Mouse (Mus musculus) heart, embryonic 14.5 days (tissue): ENCODE data around the gene Fam192a. TPM values are rescaled to one million over a fixed set of nuclear protein-coding genes. Genes with fewer than 3 reads are reported as not detected.

Experiments
- ATAC-seq: fragments of 200-750 bp; cut with Nextera tagmentation; 2 replicates; pipeline ENCODE4 v1.8.0; 2017; ENCODE audit warnings: low read depth, moderate TSS enrichment; ENCODE audit not compliant: insufficient number of reproducible peaks, insufficient read depth, low FRiP score
- H3K27ac ChIP-seq, 2 experiments: fragments of 200-500 bp in 1 of 2; fragments of 300-500 bp in 1 of 2; sonication (generic) in 1 of 2; replicated peaks in 1 of 2; 2 replicates each; pipeline ENCODE4 v1.5.1; 2012 to 2014; ENCODE audit warnings: low read depth in 2 of 2, low read length in 2 of 2, control low read depth in 1 of 2, mild to moderate bottlenecking in 1 of 2, mixed read lengths in 1 of 2; ENCODE audit not compliant: control insufficient read depth in 1 of 2, insufficient read depth in 1 of 2
- H3K27me3 ChIP-seq: fragments of 300-500 bp; sonication (generic); 2 replicates; pipeline ENCODE4 v1.6.1; 2014; ENCODE audit warnings: mild to moderate bottlenecking, low read length, control low read depth; ENCODE audit not compliant: control insufficient read depth, insufficient read depth
- H3K36me3 ChIP-seq: fragments of 300-500 bp; sonication (generic); 2 replicates; pipeline ENCODE4 v1.6.1; 2014; ENCODE audit warnings: mild to moderate bottlenecking, control low read depth, low read length, mixed read lengths; ENCODE audit not compliant: control insufficient read depth, insufficient read depth
- H3K4me1 ChIP-seq, 2 experiments: fragments of 200-500 bp in 1 of 2; fragments of 300-500 bp in 1 of 2; sonication (generic) in 1 of 2; 2 replicates each; pipeline ENCODE4 v1.6.1; 2012 to 2014; ENCODE audit warnings: low read length in 2 of 2, control low read depth in 1 of 2, mixed read lengths in 1 of 2; ENCODE audit not compliant: control insufficient read depth in 2 of 2, insufficient read depth in 2 of 2
- H3K4me2 ChIP-seq: fragments of 300-500 bp; sonication (generic); 2 replicates; pipeline ENCODE4 v1.6.1; 2014; ENCODE audit warnings: mild to moderate bottlenecking, low read length
- H3K4me3 ChIP-seq, 2 experiments: fragments of 200-500 bp in 1 of 2; fragments of 300-500 bp in 1 of 2; sonication (generic) in 1 of 2; 2 replicates each; pipeline ENCODE4 v1.5.1; 2012 to 2014; ENCODE audit warnings: low read length in 2 of 2, mild to moderate bottlenecking in 2 of 2, control low read depth in 1 of 2, low read depth in 1 of 2, moderate library complexity in 1 of 2; ENCODE audit not compliant: control insufficient read depth in 1 of 2, insufficient read depth in 1 of 2
- H3K9ac ChIP-seq: fragments of 300-500 bp; sonication (generic); 2 replicates; pipeline ENCODE4 v1.6.1; 2014; ENCODE audit warnings: mild to moderate bottlenecking, low read length
- H3K9me3 ChIP-seq: fragments of 300-500 bp; sonication (generic); 2 replicates; pipeline ENCODE4 v1.6.1; 2016; ENCODE audit warnings: low read length, control low read depth; ENCODE audit not compliant: control insufficient read depth
- WGBS: fragments of 180-500 bp; shearing (Covaris S2); extraction: QIAGEN DNeasy Blood & Tissue Kit; methylation state at CpG from one replicate; pipeline ENCODE4 v1.1.7; 2014; 5-methylcytosine and 5-hydroxymethylcytosine counted together
- polyA plus RNA-seq: library from polyadenylated mRNA; unstranded; fragments of >200 nt; fragmentation: Nextera tagmentation; extraction: Ambion mirVana; gene quantifications from 2 replicates; pipeline ENCODE4 v1.2.1, GENCODE M21; 2014

Fam192a gene
- polyA plus RNA-seq, 1 experiment from 2014 or later = 38.6 TPM

- H3K4me3 ChIP-seq = no peak overlapping the region
- H3K4me1 ChIP-seq = no peaks in the 10 kb centered on the region
- H3K9me3 ChIP-seq = no peaks in the 10 kb centered on the region
- H3K27me3 ChIP-seq = no peaks in the 10 kb centered on the region
- WGBS = 87% methylated on average over 2 of the region's 2 CpGs
- H3K9ac ChIP-seq = no peak overlapping the region
- ATAC-seq = no peak
- no peak overlapping the region for H3K4me2 ChIP-seq
- peaks cover 82% of the 10 kb centered on the region for H3K36me3 ChIP-seq
- no peak overlapping the region for H3K27ac ChIP-seq
Measured at GRCm38 (mm10) chr8:94633564-94634194, 31.9 kb upstream of the Fam192a start.

- no peaks in the 10 kb centered on the region for H3K9me3 ChIP-seq
- H3K27ac ChIP-seq = no peak overlapping the region
- H3K27me3 ChIP-seq = no peaks in the 10 kb centered on the region
- 93% methylated on average over 1 of the region's 1 CpGs for WGBS
- no peak overlapping the region for H3K9ac ChIP-seq
- no peak overlapping the region for H3K4me3 ChIP-seq
- no peak for ATAC-seq
- H3K36me3 ChIP-seq = peaks cover 43% of the 10 kb centered on the region
- H3K4me1 ChIP-seq = no peaks in the 10 kb centered on the region
- H3K4me2 ChIP-seq = no peak overlapping the region
Measured at GRCm38 (mm10) chr8:94624885-94625284, 23.1 kb upstream of the Fam192a start.

GRCm38 (mm10) chr8:94607064-94607463, 5.3 kb upstream of the Fam192a start:
- Histone ChIP-seq H3K9me3 (no peaks in the 10 kb centered on the region), H3K4me2 (no peak overlapping the region), H3K9ac (no peak overlapping the region), H3K4me3 (no peak overlapping the region), H3K27me3 (no peaks in the 10 kb centered on the region), H3K4me1 (0 out of 4 replicates have a peak, but pooled peaks cover 0 to 9% of the 10 kb centered on the region in 2 experiments), H3K36me3 (no peaks in the 10 kb centered on the region), H3K27ac (no peak overlapping the region)
- whole genome bisulfite sequencing = 95% methylated on average over 5 of the region's 5 CpGs
- no peak for ATAC-seq

- H3K4me3 ChIP-seq = no peak overlapping the region
- H3K9ac ChIP-seq = no peak overlapping the region
- H3K27me3 ChIP-seq = no peaks in the 10 kb centered on the region
- no peak for ATAC-seq
- no peak overlapping the region for H3K4me2 ChIP-seq
- 81% methylated on average over 2 of the region's 2 CpGs for WGBS
- peaks cover 0 to 17% of the 10 kb centered on the region in 2 experiments; a peak in 3 of 4 replicates for H3K4me1 ChIP-seq
- H3K27ac ChIP-seq = no peak overlapping the region
- H3K36me3 ChIP-seq = no peaks in the 10 kb centered on the region
- no peaks in the 10 kb centered on the region for H3K9me3 ChIP-seq
Measured at GRCm38 (mm10) chr8:94604030-94604429, 2.2 kb upstream of the Fam192a start.

- peak overlapping the region; percentile 91 to 100 for H3K4me3 ChIP-seq
- H3K9me3 ChIP-seq = no peaks in the 10 kb centered on the region
- H3K36me3 ChIP-seq = no peaks in the 10 kb centered on the region
- peaks cover 0 to 17% of the 10 kb centered on the region in 2 experiments; a peak in 3 of 4 replicates for H3K4me1 ChIP-seq
- under 1% methylated on average over 31 of the region's 31 CpGs for WGBS
- no peaks in the 10 kb centered on the region for H3K27me3 ChIP-seq
- peak overlapping the region; percentile 93 for H3K27ac ChIP-seq
- no peak for ATAC-seq
- peak overlapping the region; percentile 96 for H3K9ac ChIP-seq
- H3K4me2 ChIP-seq = peak overlapping the region; percentile 94
Measured at GRCm38 (mm10) chr8:94602471-94603131, 804 bp upstream of the Fam192a start.

GRCm38 (mm10) chr8:94601034-94601606, 677 bp downstream of the Fam192a start:
- under 1% methylated on average over 51 of the region's 51 CpGs for WGBS
- Histone ChIP-seq H3K4me1 (peaks cover 0 to 17% of the 10 kb centered on the region in 2 experiments; a peak in 3 of 4 replicates), H3K9ac (peak overlapping the region; percentile 82), H3K9me3 (no peaks in the 10 kb centered on the region), H3K27ac (peak overlapping the region; percentile 78 to 82), H3K27me3 (no peaks in the 10 kb centered on the region), H3K36me3 (0 out of 2 replicates have a peak, but pooled peaks cover under 1% of the 10 kb centered on the region), H3K4me3 (peak overlapping the region; percentile 90 to 100), H3K4me2 (peak overlapping the region; percentile 73)
- no peak for ATAC-seq

- H3K9me3 ChIP-seq = no peaks in the 10 kb centered on the region
- H3K9ac ChIP-seq = peak overlapping the region; percentile 82
- no peak overlapping the region for H3K27ac ChIP-seq
- no peaks in the 10 kb centered on the region for H3K27me3 ChIP-seq
- peaks cover 0 to 17% of the 10 kb centered on the region in 2 experiments; a peak in 3 of 4 replicates for H3K4me1 ChIP-seq
- peaks cover 7% of the 10 kb centered on the region; the same call in 1 of the 2 replicates for H3K36me3 ChIP-seq
- no peak for ATAC-seq
- 28% methylated on average over 5 of the region's 5 CpGs for WGBS
- H3K4me2 ChIP-seq = peak overlapping the region; percentile 73
- H3K4me3 ChIP-seq = peak overlapping the region; percentile 90 to 100
Measured at GRCm38 (mm10) chr8:94600478-94600877, 1.3 kb downstream of the Fam192a start.
